Mouse (Mus musculus) cerebellum, adult 2 months (tissue): ENCODE measurements around the gene Mvb12a. TPM values are rescaled to one million over a fixed set of nuclear protein-coding genes. Genes with fewer than 3 reads are reported as not detected.
"Not testable (repeated sequence)": the region's sequence is repeated elsewhere in the genome, so short reads cannot be mapped to it uniquely, and the experiment has no call there.

ENCODE experiments used
- DNase-seq, 2 experiments: peaks; one replicate each; pipeline ENCODE4 v3.0.0; 2021
- H3K27ac ChIP-seq: fragments of 200-500 bp; 2 replicates; pipeline ENCODE4 v1.5.1; 2012; ENCODE audit warnings: low read length, control low read depth, inconsistent platforms; ENCODE audit not compliant: insufficient read depth
- H3K27me3 ChIP-seq: fragments of 200-500 bp; 2 replicates; pipeline ENCODE4 v1.6.1; 2012; ENCODE audit warnings: inconsistent platforms, mild to moderate bottlenecking, low read length, moderate library complexity; ENCODE audit not compliant: control insufficient read depth, insufficient read depth
- H3K4me1 ChIP-seq: fragments of 200-500 bp; 2 replicates; pipeline ENCODE4 v1.6.1; 2011; ENCODE audit warnings: low read length; ENCODE audit not compliant: control insufficient read depth, insufficient read depth
- H3K4me3 ChIP-seq: fragments of 200-500 bp; replicated peaks from 2 replicates; pipeline ENCODE3; 2011; ENCODE audit warnings: mild to moderate bottlenecking, low read depth, low read length, control low read depth; ENCODE audit not compliant: insufficient read depth
- CTCF ChIP-seq: fragments of 200-500 bp; IDR thresholded peaks from 2 replicates; pipeline ENCODE4 v1.5.1; 2011; ENCODE audit warnings: low read depth, mild to moderate bottlenecking, control low read depth, low read length, moderate library complexity, borderline replicate concordance; ENCODE audit not compliant: insufficient read depth
- POLR2A ChIP-seq: fragments of 200-500 bp; IDR thresholded peaks from 2 replicates; pipeline ENCODE4 v1.6.1; 2011; ENCODE audit warnings: low read length, control low read depth, borderline replicate concordance; ENCODE audit not compliant: insufficient read depth
- WGBS: fragments of 180-500 bp; shearing (Covaris S2); methylation state at CpG from one replicate; pipeline ENCODE4 v1.1.7; 2018; 5-methylcytosine and 5-hydroxymethylcytosine counted together
- polyA plus RNA-seq: library from polyadenylated mRNA; depleted of rRNA; stranded (reverse); fragments of >200 nt; gene quantifications from 2 replicates; pipeline ENCODE4 v1.2.3, GENCODE M21; 2012

The Mvb12a gene
- polyA plus RNA-seq, 1 experiment, result 118 TPM

GRCm38 (mm10) chr8:71519037-71519825, 23.5 kb upstream of the Mvb12a start:
- DNase-seq, result peak in 1 of 2 experiments; percentile 44

GRCm38 (mm10) chr8:71521634-71522033, 21.1 kb upstream of the Mvb12a start:
- no peak overlapping the region for H3K4me3 ChIP-seq
- no peaks in the 10 kb centered on the region; the same call in 1 of the 2 replicates for H3K4me1 ChIP-seq
- TF ChIP-seq CTCF, result peak; percentile 94
- no peak for TF ChIP-seq POLR2A
- H3K27me3 ChIP-seq, result peaks cover 8% of the 10 kb centered on the region; the same call in 1 of the 2 replicates
- 2% methylated on average over 17 of the region's 17 CpGs for WGBS
- no peak overlapping the region for H3K27ac ChIP-seq
- peak; percentile 86 to 93 for DNase-seq

More at GRCm38 (mm10) chr8:71519037-71519825, 23.5 kb upstream of the Mvb12a start:
- H3K4me1 ChIP-seq, H3K27ac ChIP-seq, H3K4me3 ChIP-seq, H3K27me3 ChIP-seq: not testable (repeated sequence)
- TF ChIP-seq CTCF, result peak; percentile 66
- WGBS, result 33% methylated on average over 10 of the region's 10 CpGs

GRCm38 (mm10) chr8:71525226-71526050, 17.3 kb upstream of the Mvb12a start, which contains the start of gene Ccdc194:
Gene Ccdc194, minus strand, starts transcription at chr8:71525711.
- H3K4me3 ChIP-seq, result no peak within 1 kb of the TSS
- no peak within 1 kb of the TSS for H3K27ac ChIP-seq
- WGBS, result 9% methylated on average over 46 of the region's 46 CpGs
- peaks cover 8% of the 10 kb centered on the region; the same call in 1 of the 2 replicates for H3K27me3 ChIP-seq
- no peaks in the 10 kb centered on the region; the same call in 1 of the 2 replicates for H3K4me1 ChIP-seq
- TF ChIP-seq POLR2A (no peak), CTCF (no peak)
- no peak for DNase-seq

- H3K4me1 ChIP-seq, result no peaks in the 10 kb centered on the region; the same call in 1 of the 2 replicates
- H3K27me3 ChIP-seq, result peaks cover 8% of the 10 kb centered on the region; the same call in 1 of the 2 replicates
- H3K27ac ChIP-seq, result no peak overlapping the region
- WGBS, result 36% methylated on average over 6 of the region's 6 CpGs
- no peak overlapping the region for H3K4me3 ChIP-seq
- no peak for TF ChIP-seq CTCF
- TF ChIP-seq POLR2A, result no peak
- no peak for DNase-seq
Observed at GRCm38 (mm10) chr8:71526272-71526671, 16.4 kb upstream of the Mvb12a start.

- 65% methylated on average over 3 of the region's 3 CpGs for WGBS
- no peak for DNase-seq
- Histone ChIP-seq H3K4me1 (no peaks in the 10 kb centered on the region; the same call in 1 of the 2 replicates), H3K27me3 (peaks cover 8% of the 10 kb centered on the region; the same call in 1 of the 2 replicates), H3K4me3 (no peak overlapping the region), H3K27ac (no peak overlapping the region)
- TF ChIP-seq CTCF, result no peak
- TF ChIP-seq POLR2A, result no peak
Observed at GRCm38 (mm10) chr8:71527162-71527870, 15.4 kb upstream of the Mvb12a start.

- Histone ChIP-seq H3K27ac (no peak overlapping the region), H3K4me1 (no peaks in the 10 kb centered on the region; the same call in 1 of the 2 replicates), H3K27me3 (peaks cover 8% of the 10 kb centered on the region; the same call in 1 of the 2 replicates), H3K4me3 (no peak overlapping the region)
- no peak for DNase-seq
- 75% methylated on average over 11 of the region's 11 CpGs for WGBS
- TF ChIP-seq CTCF (no peak), POLR2A (no peak)
Observed at GRCm38 (mm10) chr8:71528362-71529073, 14.2 kb upstream of the Mvb12a start.

GRCm38 (mm10) chr8:71530735-71531467, 11.8 kb upstream of the Mvb12a start:
- H3K27me3 ChIP-seq, H3K4me3 ChIP-seq, H3K4me1 ChIP-seq, H3K27ac ChIP-seq: not testable (repeated sequence)
- TF ChIP-seq CTCF, result peak; percentile 59
- 71% methylated on average over 7 of the region's 12 CpGs for WGBS
- peak; percentile 66 to 70 for DNase-seq
